Mouse (Mus musculus) limb, embryonic 11.5 days (tissue): ENCODE measurements around the gene Mea1. TPM values are rescaled to one million over a fixed set of nuclear protein-coding genes. Genes with fewer than 3 reads are reported as not detected.
A peak's percentile ranks its signal among the peaks of the same experiment; 100 is the strongest.

ENCODE experiments used
- ATAC-seq: fragments of 200-750 bp; cut with Nextera tagmentation; 2 replicates; pipeline ENCODE4 v1.8.0; 2017; ENCODE audit warnings: low read depth; ENCODE audit not compliant: insufficient number of reproducible peaks, low FRiP score, low TSS enrichment
- DNase-seq: peaks from one replicate; pipeline ENCODE4 v3.0.0-alpha.2; 2015; ENCODE audit warnings: low spot score
- H3K27ac ChIP-seq: fragments of 300-500 bp; sonication (generic); replicated peaks from 2 replicates; pipeline ENCODE4 v1.5.1; 2014; ENCODE audit warnings: low read depth, mild to moderate bottlenecking, low read length
- H3K27me3 ChIP-seq: fragments of 300-500 bp; sonication (generic); 2 replicates; pipeline ENCODE4 v1.6.1; 2014; ENCODE audit warnings: mild to moderate bottlenecking, low read length, mixed read lengths; ENCODE audit not compliant: control insufficient read depth, insufficient read depth
- H3K36me3 ChIP-seq: fragments of 300-500 bp; sonication (generic); 2 replicates; pipeline ENCODE4 v1.6.1; 2014; ENCODE audit warnings: mild to moderate bottlenecking, low read length, moderate library complexity, mixed read lengths; ENCODE audit not compliant: control insufficient read depth, insufficient read depth
- H3K4me1 ChIP-seq: fragments of 300-500 bp; sonication (generic); 2 replicates; pipeline ENCODE4 v1.6.1; 2014; ENCODE audit warnings: low read length, mixed read lengths; ENCODE audit not compliant: control insufficient read depth, insufficient read depth
- H3K4me2 ChIP-seq: fragments of 300-500 bp; sonication (generic); 2 replicates; pipeline ENCODE4 v1.6.1; 2014; ENCODE audit warnings: low read depth, mild to moderate bottlenecking, moderate library complexity; ENCODE audit not compliant: severe bottlenecking
- H3K4me3 ChIP-seq: fragments of 300-500 bp; sonication (generic); 2 replicates; pipeline ENCODE4 v1.5.1; 2014; ENCODE audit warnings: low read depth, low read length
- H3K9ac ChIP-seq: fragments of 300-500 bp; sonication (generic); 2 replicates; pipeline ENCODE4 v1.6.1; 2014; ENCODE audit warnings: mild to moderate bottlenecking, low read length
- H3K9me3 ChIP-seq: fragments of 300-500 bp; sonication (generic); 2 replicates; pipeline ENCODE4 v1.6.1; 2016; ENCODE audit warnings: low read length; ENCODE audit not compliant: control insufficient read depth
- WGBS: fragments of 180-500 bp; shearing (Covaris S2); extraction: QIAGEN DNeasy Blood & Tissue Kit; methylation state at CpG from one replicate; pipeline ENCODE4 v1.1.7; 2014; 5-methylcytosine and 5-hydroxymethylcytosine counted together
- polyA plus RNA-seq: library from polyadenylated mRNA; unstranded; fragments of >200 nt; fragmentation: Nextera tagmentation; extraction: Ambion mirVana; gene quantifications from 2 replicates; pipeline ENCODE4 v1.2.1, GENCODE M21; 2014

Gene Mea1
- polyA plus RNA-seq, 1 experiment from 2014 or later: 160 TPM

- Histone ChIP-seq H3K9me3 (no peaks in the 10 kb centered on the region), H3K27me3 (no peaks in the 10 kb centered on the region), H3K4me2 (no peak overlapping the region), H3K27ac (no peak overlapping the region), H3K9ac (no peak overlapping the region), H3K4me3 (no peak overlapping the region), H3K36me3 (peaks cover 11% of the 10 kb centered on the region), H3K4me1 (peaks cover 8% of the 10 kb centered on the region; the same call in 1 of the 2 replicates)
- no peak for ATAC-seq
- DNase-seq: no peak
- WGBS: 90% methylated on average over 11 of the region's 11 CpGs
These were observed 36.3 kb downstream of the Mea1 start for GRCm38 (mm10) chr17:46714756-46715481.

- Histone ChIP-seq H3K4me2 (no peak overlapping the region), H3K27ac (no peak overlapping the region), H3K36me3 (no peaks in the 10 kb centered on the region; the same call in 1 of the 2 replicates), H3K9me3 (no peaks in the 10 kb centered on the region), H3K27me3 (no peaks in the 10 kb centered on the region), H3K4me1 (0 out of 2 replicates have a peak, but pooled peaks cover 2% of the 10 kb centered on the region), H3K4me3 (no peak overlapping the region), H3K9ac (no peak overlapping the region)
- no peak for DNase-seq
- no peak for ATAC-seq
- WGBS: 79% methylated on average over 7 of the region's 7 CpGs
These were observed 42.5 kb downstream of the Mea1 start for GRCm38 (mm10) chr17:46721077-46721476.

GRCm38 (mm10) chr17:46724477-46725084 lies 46.0 kb downstream of the Mea1 start:
- H3K9ac ChIP-seq: no peak overlapping the region
- peaks cover 2% of the 10 kb centered on the region; the same call in 1 of the 2 replicates for H3K36me3 ChIP-seq
- H3K4me3 ChIP-seq: no peak overlapping the region
- WGBS: 77% methylated on average over 20 of the region's 20 CpGs
- DNase-seq (no peak), ATAC-seq (no peak)
- no peak overlapping the region for H3K27ac ChIP-seq
- no peak overlapping the region for H3K4me2 ChIP-seq
- peaks cover 12% of the 10 kb centered on the region for H3K27me3 ChIP-seq
- no peaks in the 10 kb centered on the region for H3K9me3 ChIP-seq
- 0 out of 2 replicates have a peak, but pooled peaks cover 6% of the 10 kb centered on the region for H3K4me1 ChIP-seq

- no peak overlapping the region for H3K4me2 ChIP-seq
- ATAC-seq (no peak), DNase-seq (peak; percentile 68)
- 51% methylated on average over 9 of the region's 9 CpGs for WGBS
- no peak overlapping the region for H3K27ac ChIP-seq
- H3K9me3 ChIP-seq: no peaks in the 10 kb centered on the region
- no peak overlapping the region for H3K9ac ChIP-seq
- H3K4me3 ChIP-seq: no peak overlapping the region
- H3K27me3 ChIP-seq: peaks cover 12% of the 10 kb centered on the region
- H3K36me3 ChIP-seq: peaks cover 2% of the 10 kb centered on the region; the same call in 1 of the 2 replicates
- 0 out of 2 replicates have a peak, but pooled peaks cover 6% of the 10 kb centered on the region for H3K4me1 ChIP-seq
These were observed 46.7 kb downstream of the Mea1 start for GRCm38 (mm10) chr17:46725273-46725672.

GRCm38 (mm10) chr17:46725731-46726645 lies 47.4 kb downstream of the Mea1 start:
- Histone ChIP-seq H3K36me3 (peaks cover 2% of the 10 kb centered on the region; the same call in 1 of the 2 replicates), H3K4me3 (no peak overlapping the region), H3K9me3 (no peaks in the 10 kb centered on the region), H3K4me2 (no peak overlapping the region), H3K4me1 (0 out of 2 replicates have a peak, but pooled peaks cover 6% of the 10 kb centered on the region), H3K27me3 (peaks cover 12% of the 10 kb centered on the region), H3K27ac (no peak overlapping the region), H3K9ac (no peak overlapping the region)
- 92% methylated on average over 26 of the region's 26 CpGs for WGBS
- no peak for ATAC-seq
- DNase-seq: no peak

- Histone ChIP-seq H3K36me3 (peaks cover 2% of the 10 kb centered on the region; the same call in 1 of the 2 replicates), H3K9ac (no peak overlapping the region), H3K27ac (no peak overlapping the region), H3K27me3 (peaks cover 12% of the 10 kb centered on the region), H3K4me3 (no peak overlapping the region), H3K4me1 (0 out of 2 replicates have a peak, but pooled peaks cover 6% of the 10 kb centered on the region), H3K4me2 (no peak overlapping the region), H3K9me3 (no peaks in the 10 kb centered on the region)
- no peak for ATAC-seq
- 91% methylated on average over 11 of the region's 11 CpGs for WGBS
- DNase-seq: no peak
These were observed 48.7 kb downstream of the Mea1 start for GRCm38 (mm10) chr17:46727271-46727670.

- 0 out of 2 replicates have a peak, but pooled peaks cover 6% of the 10 kb centered on the region for H3K4me1 ChIP-seq
- DNase-seq: peak; percentile 60
- H3K27ac ChIP-seq: no peak overlapping the region
- no peak overlapping the region for H3K4me2 ChIP-seq
- no peaks in the 10 kb centered on the region for H3K9me3 ChIP-seq
- no peak for ATAC-seq
- peaks cover 2% of the 10 kb centered on the region; the same call in 1 of the 2 replicates for H3K36me3 ChIP-seq
- no peak overlapping the region for H3K9ac ChIP-seq
- WGBS: 39% methylated on average over 6 of the region's 6 CpGs
- H3K27me3 ChIP-seq: peaks cover 12% of the 10 kb centered on the region
- no peak overlapping the region for H3K4me3 ChIP-seq
These were observed 49.4 kb downstream of the Mea1 start for GRCm38 (mm10) chr17:46728021-46728420.

GRCm38 (mm10) chr17:46728496-46728895 lies 49.9 kb downstream of the Mea1 start:
- Histone ChIP-seq H3K27me3 (peaks cover 12% of the 10 kb centered on the region), H3K9me3 (no peaks in the 10 kb centered on the region), H3K9ac (no peak overlapping the region), H3K36me3 (peaks cover 2% of the 10 kb centered on the region; the same call in 1 of the 2 replicates), H3K4me3 (no peak overlapping the region), H3K4me2 (peak overlapping the region; percentile 31; the same call in 1 of the 2 replicates), H3K4me1 (0 out of 2 replicates have a peak, but pooled peaks cover 6% of the 10 kb centered on the region), H3K27ac (no peak overlapping the region)
- DNase-seq: no peak
- ATAC-seq: no peak
- 45% methylated on average over 11 of the region's 11 CpGs for WGBS
